Mouse (Mus musculus): ENCODE measurements around the gene Wnt7b.

- TF ChIP-seq CTCF (IDR thresholded peaks at IDR 0.05; ENCODE audit: extremely low read depth, insufficient read depth, low read length): no peak
- no peak for TF ChIP-seq POLR2A (IDR thresholded peaks at IDR 0.05; ENCODE audit: extremely low read depth, insufficient read depth, low read length)
Measured at GRCm38 (mm10) chr15:85582356-85582910, at the start of gene Wnt7b.
